21 mouse cellular contexts compared by ENCODE assay signal in the genomic region with DNA sequence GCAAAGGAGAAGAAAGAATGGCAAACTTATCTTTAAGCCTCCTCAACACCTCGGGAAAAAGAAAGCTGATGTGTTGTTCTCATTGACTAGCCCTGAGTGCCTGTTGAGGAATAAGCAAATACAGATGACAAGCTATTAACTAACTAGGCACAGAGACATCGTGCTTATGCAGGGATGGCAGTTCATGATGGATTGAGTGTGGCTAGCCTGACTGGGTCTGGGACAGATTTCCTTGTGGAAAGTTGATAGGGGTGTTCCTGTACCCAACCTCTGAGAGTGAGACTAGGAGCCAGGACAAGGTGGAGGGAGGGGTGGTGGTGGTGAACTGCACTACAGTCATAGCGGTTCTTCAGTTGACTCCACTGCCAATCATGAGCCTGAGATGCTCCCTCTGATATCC.
"Had no signal": no experiment of that assay in that cellular context is flagged by ENCODE, and none has a peak within 500 bp of the region (broad histone marks: within the 10 kb centered on the region; RNA-seq: fewer than 3 reads in every experiment).

No protein-coding gene starts in this region.

- H3K4me2 ChIP-seq: lung, embryonic 15.5 days; midbrain, embryonic 12.5 days; neural tube, embryonic 13.5 days; neural tube, embryonic 15.5 days had no signal

- DNase-seq: liver, postnatal 0 days; lung, postnatal 14 days; lung, postnatal 36 days; midbrain, embryonic 14.5 days; retina, postnatal 1 day; right cerebral cortex, adult 18-20 months; right cerebral cortex, postnatal 25 days; right cerebral cortex, postnatal 4 days; spleen, adult 18-20 months; thymus, adult 18-20 months; thymus, postnatal 14 days; thymus, postnatal 36 days had no signal

- H3K36me3 ChIP-seq: lung, embryonic 15.5 days; midbrain, embryonic 10.5 days; midbrain, embryonic 12.5 days; neural tube, embryonic 13.5 days; neural tube, embryonic 15.5 days had no signal

- H3K27ac ChIP-seq: lung, embryonic 15.5 days; macrophage; midbrain, embryonic 10.5 days; midbrain, embryonic 12.5 days; neural tube, embryonic 13.5 days; neural tube, embryonic 15.5 days had no signal

- H3K4me3 ChIP-seq: lung, embryonic 15.5 days; midbrain, embryonic 10.5 days; midbrain, embryonic 12.5 days; myocyte; neural tube, embryonic 13.5 days; neural tube, embryonic 15.5 days had no signal

- H3K9ac ChIP-seq: liver, postnatal 0 days; lung, embryonic 15.5 days; midbrain, embryonic 12.5 days; neural tube, embryonic 13.5 days; neural tube, embryonic 15.5 days had no signal

- H3K27me3 ChIP-seq: lung, embryonic 15.5 days; midbrain, embryonic 12.5 days; neural tube, embryonic 13.5 days; neural tube, embryonic 15.5 days had no signal

- H3K4me1 ChIP-seq: lung, embryonic 15.5 days; midbrain, embryonic 10.5 days; neural tube, embryonic 13.5 days had no signal

- H3K9me3 ChIP-seq: lung, embryonic 15.5 days; midbrain, embryonic 10.5 days; midbrain, embryonic 12.5 days; neural tube, embryonic 13.5 days; neural tube, embryonic 15.5 days had no signal

- ATAC-seq: liver, postnatal 0 days; lung, postnatal 0 days; midbrain, embryonic 16.5 days had no signal
